Mouse (Mus musculus) B cell, adult (primary cell): Measurements from ENCODE around the gene Vps45. TPM values are rescaled to one million over a fixed set of nuclear protein-coding genes. Genes with fewer than 3 reads are reported as not detected.

ENCODE experiments used
- total RNA-seq: library from RNA; stranded (reverse); gene quantifications from 4 replicates; pipeline ENCODE4 v1.2.4, GENCODE M21; 2023; ENCODE audit not compliant: inconsistent age

Gene Vps45
- total RNA-seq: 16.8 to 29.1 TPM (median 20.3 TPM) in 4 replicates

DNA sequence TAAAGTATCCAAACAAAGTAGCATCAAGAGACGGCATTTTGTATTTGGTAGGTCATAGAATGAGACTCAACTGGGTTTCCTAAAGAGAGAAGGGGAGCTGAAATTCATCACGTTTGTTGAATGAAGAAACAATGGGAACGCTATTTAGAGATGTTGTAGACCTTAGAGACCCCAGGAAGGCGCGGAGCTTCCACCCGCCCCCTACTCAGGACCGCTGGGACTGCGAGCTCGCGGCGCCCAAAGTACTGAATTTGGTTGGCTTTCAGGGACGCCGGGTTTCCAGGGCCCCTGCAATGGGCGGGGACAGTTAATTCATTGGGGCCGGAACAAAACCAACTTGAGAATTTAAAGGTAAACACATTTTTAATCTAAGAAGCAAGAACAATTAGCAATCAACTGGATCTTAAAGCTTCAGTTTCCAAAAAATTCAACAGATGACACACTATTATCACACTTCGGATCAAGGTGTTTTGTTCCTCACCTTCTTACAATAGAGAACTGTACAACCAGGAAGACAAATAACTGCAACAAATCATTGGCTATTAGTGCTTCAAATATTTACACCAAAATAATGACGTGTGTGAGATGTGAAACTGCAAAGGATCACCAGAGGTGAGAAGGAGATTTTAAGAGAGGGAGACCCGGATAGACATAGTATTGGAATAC is at the start of gene Vps45:
TSS of gene Vps45 (minus strand) at position 236 of the 666 bp plus-strand sequence.

DNA sequence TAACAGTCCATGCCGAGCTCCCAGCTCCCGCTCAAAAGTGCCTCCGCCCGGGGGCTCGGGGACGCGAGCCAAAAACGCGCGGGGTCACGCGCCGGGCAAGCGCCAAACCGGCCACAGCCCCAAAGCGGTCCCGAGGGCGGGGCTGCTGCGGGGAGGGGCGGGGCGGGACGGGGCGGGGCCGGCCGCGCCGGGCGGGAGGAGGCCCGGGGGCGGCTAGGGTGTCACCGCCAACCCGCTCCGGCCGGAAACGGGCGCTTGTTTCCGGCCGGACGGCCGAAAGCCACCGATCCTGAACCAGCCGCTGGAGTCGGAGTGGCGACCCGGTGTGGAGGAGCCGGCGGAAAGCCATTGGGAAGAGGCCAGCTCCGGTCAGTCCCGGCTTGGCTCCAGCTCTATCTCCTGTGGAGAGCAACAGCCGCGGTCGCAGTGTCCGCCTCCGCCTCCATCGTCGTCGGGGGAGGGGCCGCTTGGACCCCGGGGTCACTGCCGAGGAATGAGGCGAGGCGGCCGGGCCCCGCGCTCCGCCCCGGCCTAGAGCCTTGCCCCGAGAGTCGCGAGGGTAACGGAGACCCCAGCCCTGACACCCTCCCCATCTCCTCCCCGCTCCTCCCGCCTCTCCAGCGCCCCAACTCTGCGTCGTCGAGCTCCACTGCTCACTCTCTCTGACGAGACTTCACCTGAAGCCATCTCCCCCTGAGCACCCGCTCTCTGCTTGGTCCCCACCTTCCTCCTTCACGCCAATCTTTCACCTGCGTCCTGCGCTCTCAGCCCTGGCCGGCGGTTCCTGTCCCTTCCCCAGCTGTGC is 46.2 kb upstream of the Vps45 start, which contains the start of gene Otud7b:
TSS of gene Otud7b (plus strand) at position 267 of the 805 bp plus-strand sequence.

DNA sequence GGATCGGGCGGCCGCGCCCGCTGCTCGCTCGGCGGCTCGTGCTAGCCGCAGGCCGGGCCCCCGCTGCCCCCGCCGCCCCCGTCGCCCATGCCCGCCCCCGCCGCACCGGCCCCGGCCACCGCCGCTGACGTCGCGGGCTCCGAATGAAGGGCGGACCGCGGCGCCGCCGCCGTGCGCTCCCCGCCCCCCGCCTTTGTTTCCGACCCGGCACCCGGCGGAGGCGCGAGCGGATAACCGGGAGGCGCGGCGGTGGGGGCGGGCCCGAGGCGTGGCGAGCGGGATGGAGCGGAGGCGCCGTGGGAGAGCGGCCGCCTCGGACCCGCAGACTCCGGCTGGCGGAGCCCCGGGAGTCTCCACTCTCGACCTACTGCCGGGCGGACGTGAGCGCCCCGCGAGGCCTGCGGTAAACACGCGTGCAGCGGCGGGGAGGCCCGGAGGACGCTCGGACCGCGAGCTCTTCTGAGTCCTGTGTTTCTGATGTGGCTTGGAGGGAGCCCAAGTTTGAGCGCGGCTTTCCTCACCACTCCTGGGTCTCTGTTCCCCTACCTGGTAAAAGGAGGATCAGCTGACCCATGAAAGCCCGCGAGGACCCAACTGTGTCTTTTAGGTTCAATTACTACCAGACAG is 62.4 kb downstream of the Vps45 start, which contains the start of gene Plekho1:
TSS of gene Plekho1 (minus strand) at position 200 of the 627 bp plus-strand sequence.

Other genes starting within 250 kb of the Vps45 start
- gene Rprd2, start 239.6 kb downstream of the Vps45 start, total RNA-seq: 93.2 to 115 TPM (median 103 TPM) in 4 replicates
- gene Prpf3, start 202.6 kb downstream of the Vps45 start, total RNA-seq: 89.6 to 102 TPM (median 98.9 TPM) in 4 replicates
- 103 to 115 TPM (median 109 TPM) in 4 replicates for gene Mrps21, start 186.9 kb downstream of the Vps45 start, total RNA-seq
- gene Ciart, start 176.2 kb downstream of the Vps45 start, total RNA-seq: 219 to 247 TPM (median 225 TPM) in 4 replicates
- 51.8 to 76.7 TPM (median 72.8 TPM) in 4 replicates for gene BC028528, start 166.5 kb downstream of the Vps45 start, total RNA-seq
- gene Aph1a, start 164.5 kb downstream of the Vps45 start, total RNA-seq: 44.8 to 57.9 TPM (median 54.3 TPM) in 4 replicates
- gene Car14, start 153.8 kb downstream of the Vps45 start, total RNA-seq: not detected in 4 replicates
- 103 to 121 TPM (median 117 TPM) in 4 replicates for gene Anp32e, start 129.2 kb downstream of the Vps45 start, total RNA-seq
- 203 to 253 TPM (median 234 TPM) in 4 replicates for gene Plekho1, start 62.5 kb downstream of the Vps45 start, total RNA-seq
- gene Otud7b, start 46.1 kb upstream of the Vps45 start, total RNA-seq: 53.7 to 61.3 TPM (median 54.9 TPM) in 4 replicates
- 1.9 to 3.4 TPM (median 2.4 TPM) in 4 replicates for gene Mtmr11, start 103.5 kb upstream of the Vps45 start, total RNA-seq
- 86.6 to 96.9 TPM (median 89.8 TPM) in 4 replicates for gene Sf3b4, start 113.9 kb upstream of the Vps45 start, total RNA-seq
- 2.2 to 4.4 TPM (median 2.7 TPM) in 4 replicates for gene Sv2a, start 122.7 kb upstream of the Vps45 start, total RNA-seq
- gene Bola1, start 161.2 kb upstream of the Vps45 start, total RNA-seq: 8.4 to 10.2 TPM (median 9.0 TPM) in 4 replicates
- gene Hist2h2ab, start 161.4 kb upstream of the Vps45 start, total RNA-seq: 5.1 to 10.3 TPM (median 7.2 TPM) in 4 replicates
- gene Hist2h2ac, start 162.4 kb upstream of the Vps45 start, total RNA-seq: 110 to 130 TPM (median 113 TPM) in 4 replicates
- 4.9 to 5.8 TPM (median 5.0 TPM) in 4 replicates for gene Hist2h2be, start 162.7 kb upstream of the Vps45 start, total RNA-seq
- 1.6 to 5.2 TPM (median 3.2 TPM) in 4 replicates for gene Hist2h3c2, start 180.7 kb upstream of the Vps45 start, total RNA-seq
- gene Hist2h2aa2, start 181.8 kb upstream of the Vps45 start, total RNA-seq: 684 to 746 TPM (median 716 TPM) in 4 replicates
- 4.9 to 9.3 TPM (median 6.8 TPM) in 3 of 4 replicates, not detected in the other for gene Hist2h2aa1, start 187.0 kb upstream of the Vps45 start, total RNA-seq
- gene Hist2h3c1, start 188.2 kb upstream of the Vps45 start, total RNA-seq: not detected in 4 replicates
- gene Hist2h4, start 204.8 kb upstream of the Vps45 start, total RNA-seq: 52.3 to 62.2 TPM (median 53.7 TPM) in 4 replicates
- gene Hist2h3b, start 210.2 kb upstream of the Vps45 start, total RNA-seq: 151 to 194 TPM (median 183 TPM) in 4 replicates
- gene Hist2h2bb, start 211.3 kb upstream of the Vps45 start, total RNA-seq: 179 to 204 TPM (median 198 TPM) in 4 replicates
- 0.19 to 0.60 TPM (median 0.52 TPM) in 4 replicates for gene Fcgr1, start 235.5 kb upstream of the Vps45 start, total RNA-seq